Comparison of ENCODE assay signal across 21 mouse cellular contexts in genomic region chr16:17611383-17611782, GRCm38 (mm10). TPM values are rescaled to one million over a fixed set of nuclear protein-coding genes. Genes with fewer than 3 reads are reported as not detected.
A peak's percentile ranks its signal among the peaks of the same experiment; 100 is the strongest.
DNase-seq lines count a peak whose midpoint lies in the region; ATAC-seq and TF ChIP-seq lines count a peak whose summit lies in the region.
"Had no signal": no experiment of that assay in that cellular context is flagged by ENCODE, and none has a peak within 500 bp of the region (broad histone marks: within the 10 kb centered on the region; RNA-seq: fewer than 3 reads in every experiment).

No protein-coding gene starts in this region.

- ATAC-seq in frontal cortex, adult (ENCODE audit: low TSS enrichment) = peak; percentile 89
- ATAC-seq in Patski = no peak
- ATAC-seq: forebrain, embryonic 14.5 days had no signal

- H3K27me3 ChIP-seq in Patski = no peaks in the 10 kb centered on the region
- H3K27me3 ChIP-seq: embryonic facial prominence, embryonic 15.5 days; heart, embryonic 12.5 days had no signal

- DNase-seq in frontal cortex, postnatal 25 days (ENCODE audit: low spot score in 2 of 2) = no peak
- peak; percentile 18 to 46 for DNase-seq in layer of hippocampus, adult 8-10 months (ENCODE audit: low spot score in 2 of 2)
- DNase-seq in layer of hippocampus, postnatal 14 days (ENCODE audit: low spot score in 2 of 2) = no peak
- DNase-seq in right cerebral cortex, adult 2 months (ENCODE audit: low spot score in 2 of 2) = peak; percentile 50 to 58
- DNase-seq in right cerebral cortex, postnatal 4 days = no peak
- peak; percentile 41 for DNase-seq in Patski (ENCODE audit: low read depth, low spot score)
- no peak for DNase-seq in cerebellum, postnatal 4 days (ENCODE audit: low spot score in 2 of 2)
- DNase-seq: adrenal gland, postnatal 10 days; cerebellum, adult 18-20 months; cerebellum, adult 9-11 months; embryo, embryonic 11 days; gastrocnemius, adult 2 months; gastrocnemius, postnatal 25 days had no signal

- in situ Hi-C loops in Patski (cut with MboI; ENCODE audit: low pct_unique_long_range_greater_than_20kb) = no loop called here

- POLR2A ChIA-PET in Patski (lab: Charles Lee) = no interaction called here

- TF ChIP-seq CTCF in Patski (IDR thresholded peaks at IDR 0.05) = peak; percentile 22

- CTCF ChIA-PET in Patski (lab: Charles Lee) = interaction anchor here (1.1 to 3.3 kb wide), 3 partner anchors 14 to 53 kb away, joined by 3 to 14 read pairs (median 4); no protein-coding TSS in a partner anchor

RNA-seq across cellular contexts. Expression of gene Smpd4, which starts 7.8 kb away (rescaled TPM):
- 10 to 100 TPM; 51.8 to 70.7 (median 60.0) TPM for total RNA-seq in layer of hippocampus, adult 8-10 months (2022)
- total RNA-seq in layer of hippocampus, postnatal 14 days (2021) = 10 to 100 TPM; 37.9 to 42.2 TPM
- polyA plus RNA-seq in Patski (2021) = 31.3 TPM

RNA-seq across cellular contexts. Expression of gene Slc7a4, which starts 28.4 kb away (rescaled TPM):
- total RNA-seq in layer of hippocampus, adult 8-10 months (2022) = 100 to 1,000 TPM in 2 of 4 experiments, 10 to 100 TPM in 2; 80.6 to 117 (median 97.4) TPM
- total RNA-seq in layer of hippocampus, postnatal 14 days (2021) = 10 to 100 TPM; 86.2 to 94.9 TPM
- polyA plus RNA-seq in Patski (2021) = 3.7 TPM
- polyA plus RNA-seq: erythroblast, embryonic 14.5 days had no signal

RNA-seq across cellular contexts. Expression of gene Ccdc74a, which starts 34.9 kb away (rescaled TPM):
- 10 to 100 TPM; 29.8 to 42.6 (median 41.3) TPM for total RNA-seq in layer of hippocampus, adult 8-10 months (2022)
- 10 to 100 TPM; 39.9 to 48.2 TPM for total RNA-seq in layer of hippocampus, postnatal 14 days (2021)
- polyA plus RNA-seq in Patski (2021) = 9.6 TPM
- total RNA-seq: granulocyte monocyte progenitor cell, adult 5-6 weeks had no signal

RNA-seq across cellular contexts. Expression of gene P2rx6, which starts 49.7 kb away (rescaled TPM):
- total RNA-seq in layer of hippocampus, adult 8-10 months (2022) = 1 to 10 TPM; 1.2 to 1.9 (median 1.6) TPM
- total RNA-seq in layer of hippocampus, postnatal 14 days (2021) = 1 to 10 TPM in 1 of 2 experiments, under 1 TPM in 1; 0.83 to 1.1 TPM
- polyA plus RNA-seq in Patski (2021) = 0.87 TPM
- total RNA-seq: granulocyte monocyte progenitor cell, adult 5-6 weeks had no signal
- polyA plus RNA-seq: erythroblast, embryonic 14.5 days had no signal

RNA-seq across cellular contexts. Expression of gene Lrrc74b, which starts 50.3 kb away (rescaled TPM):
- total RNA-seq in layer of hippocampus, adult 8-10 months (2022) = 1 to 10 TPM in 3 of 4 experiments, under 1 TPM in 1; 0.91 to 1.6 (median 1.4) TPM
- 1 to 10 TPM in 1 of 2 experiments, under 1 TPM in 1; 0.67 to 1.6 TPM for total RNA-seq in layer of hippocampus, postnatal 14 days (2021)
- polyA plus RNA-seq in Patski (2021) = 0.03 TPM
- total RNA-seq: granulocyte monocyte progenitor cell, adult 5-6 weeks; heart, adult 8-10 months had no signal
- polyA plus RNA-seq: embryonic facial prominence, embryonic 11.5 days had no signal

Comparison
In these comparisons a context has a peak if more than half of its experiments do, and no peak if none do; other contexts are left out.
1. DNase-seq: peak in layer of hippocampus, adult 8-10 months (2 of 2), right cerebral cortex, adult 2 months (2 of 2) and Patski (single experiment); none in frontal cortex, postnatal 25 days (0 of 2), layer of hippocampus, postnatal 14 days (0 of 2), right cerebral cortex, postnatal 4 days (single experiment) and cerebellum, postnatal 4 days (0 of 2).